Mouse (Mus musculus): Measurements from ENCODE around the gene Ccdc117.

Gene Ccdc117

GRCm38 (mm10) chr11:5490989-5491656 lies 50.9 kb downstream of the Ccdc117 start:
- in situ Hi-C loops (cut with MboI; ENCODE audit: unreplicated experiment in 2 of 2): no loop called here

- in situ Hi-C loops (cut with MboI; ENCODE audit: unreplicated experiment in 2 of 2): loop anchor here (5.0 to 10.0 kb wide), 4 partner anchors 33 to 465 kb away; partner anchors contain the start of genes Xbp1 (in 2 of the 2), Dbnl (in 1 of the 2), Gck (in 1 of the 2) and Ykt6 (in 1 of the 2)
Measured at GRCm38 (mm10) chr11:5489433-5489832, 52.6 kb downstream of the Ccdc117 start.

- in situ Hi-C loops (cut with MboI; ENCODE audit: unreplicated experiment in 2 of 2): loop anchor here (5.0 to 10.0 kb wide), 4 partner anchors 37 to 469 kb away; partner anchors contain the start of genes Xbp1 (in 2 of the 2), Dbnl (in 1 of the 2), Gck (in 1 of the 2) and Ykt6 (in 1 of the 2)
Measured at GRCm38 (mm10) chr11:5485193-5486011, 56.6 kb downstream of the Ccdc117 start.

GRCm38 (mm10) chr11:5482581-5482980 lies 59.4 kb downstream of the Ccdc117 start:
- in situ Hi-C loops (cut with MboI; ENCODE audit: unreplicated experiment in 2 of 2): loop anchor here (5.0 to 10.0 kb wide), 6 partner anchors 140 to 472 kb away; partner anchors contain the start of genes Dbnl (in 1 of the 2), Gck (in 1 of the 2) and Ykt6 (in 1 of the 2)
